Mouse (Mus musculus): ENCODE measurements at regions not wholly inside any gene's neighbourhood (a gene's known extent, or its start where the extent isn't known, plus 50 kb on each side); places are given as distances from the start of the nearest gene placed in this dataset.
A peak's percentile ranks its signal among the peaks of the same experiment; 100 is the strongest.

GRCm38 (mm10) chr16:76183556-76183955 is 161.5 kb upstream of the Samsn1 start:
- H3K9me3 ChIP-seq (ENCODE audit: low read depth, low read length), result no peaks in the 10 kb centered on the region
- H3K27ac ChIP-seq (ENCODE audit: low read depth), result no peak overlapping the region
- no peak for DNase-seq
- no peak overlapping the region for H3K4me2 ChIP-seq
- H3K36me3 ChIP-seq (ENCODE audit: insufficient read depth), result no peaks in the 10 kb centered on the region
- H3K27me3 ChIP-seq (ENCODE audit: insufficient read depth, low read length), result no peaks in the 10 kb centered on the region
- no peak for ATAC-seq (ENCODE audit: insufficient read depth)
- no peak overlapping the region for H3K4me3 ChIP-seq (ENCODE audit: low read depth, low read length)
- no peak for TF ChIP-seq CTCF (IDR thresholded peaks at IDR 0.05; ENCODE audit: low read depth)
- H3K9ac ChIP-seq, result no peak overlapping the region
- no peaks in the 10 kb centered on the region for H3K4me1 ChIP-seq (ENCODE audit: insufficient read depth)
- WGBS, result 84% methylated on average over 2 of the region's 2 CpGs

GRCm38 (mm10) chr16:76183105-76183504 is 161.0 kb upstream of the Samsn1 start:
- Histone ChIP-seq H3K4me2 (no peak overlapping the region), H3K9me3 (ENCODE audit: low read depth, low read length) (no peaks in the 10 kb centered on the region), H3K27ac (ENCODE audit: low read depth) (no peak overlapping the region), H3K9ac (no peak overlapping the region), H3K36me3 (ENCODE audit: insufficient read depth) (no peaks in the 10 kb centered on the region), H3K4me1 (ENCODE audit: insufficient read depth) (no peaks in the 10 kb centered on the region), H3K4me3 (ENCODE audit: low read depth, low read length) (no peak overlapping the region), H3K27me3 (ENCODE audit: insufficient read depth, low read length) (no peaks in the 10 kb centered on the region)
- ATAC-seq (ENCODE audit: insufficient read depth) (peak; percentile 17; the same call in 1 of the 2 replicates), DNase-seq (peak; percentile 61)
- TF ChIP-seq CTCF (IDR thresholded peaks at IDR 0.05; ENCODE audit: low read depth), result 0 out of 2 replicates have a peak, but pooled peaks have one; percentile 9
- 26% methylated on average over 3 of the region's 3 CpGs for WGBS

- 75% methylated on average over 3 of the region's 3 CpGs for WGBS
Observed at GRCm38 (mm10) chr16:76181596-76181995, 159.5 kb upstream of the Samsn1 start.

GRCm38 (mm10) chr16:76167651-76168050 is 145.6 kb upstream of the Samsn1 start:
- no peak for ATAC-seq (ENCODE audit: insufficient read depth)
- 67% methylated on average over 2 of the region's 2 CpGs for WGBS
- Histone ChIP-seq H3K27me3 (ENCODE audit: insufficient read depth, low read length) (no peaks in the 10 kb centered on the region), H3K4me2 (no peak overlapping the region), H3K36me3 (ENCODE audit: insufficient read depth) (no peaks in the 10 kb centered on the region), H3K27ac (ENCODE audit: low read depth) (no peak overlapping the region), H3K4me1 (ENCODE audit: insufficient read depth) (no peaks in the 10 kb centered on the region), H3K4me3 (ENCODE audit: low read depth, low read length) (no peak overlapping the region), H3K9me3 (ENCODE audit: low read depth, low read length) (no peaks in the 10 kb centered on the region), H3K9ac (no peak overlapping the region)
- DNase-seq, result no peak
- no peak for TF ChIP-seq CTCF (IDR thresholded peaks at IDR 0.05; ENCODE audit: low read depth)

More at GRCm38 (mm10) chr16:76181596-76181995, 159.5 kb upstream of the Samsn1 start:
- no peak for ATAC-seq (ENCODE audit: insufficient read depth)
- H3K27me3 ChIP-seq (ENCODE audit: insufficient read depth, low read length), result no peaks in the 10 kb centered on the region
- no peak overlapping the region for H3K4me3 ChIP-seq (ENCODE audit: low read depth, low read length)
- H3K9me3 ChIP-seq (ENCODE audit: low read depth, low read length), result no peaks in the 10 kb centered on the region
- no peak overlapping the region for H3K4me2 ChIP-seq
- no peak overlapping the region for H3K27ac ChIP-seq (ENCODE audit: low read depth)
- TF ChIP-seq CTCF (IDR thresholded peaks at IDR 0.05; ENCODE audit: low read depth), result no peak
- no peak overlapping the region for H3K9ac ChIP-seq
- no peaks in the 10 kb centered on the region for H3K4me1 ChIP-seq (ENCODE audit: insufficient read depth)
- no peaks in the 10 kb centered on the region for H3K36me3 ChIP-seq (ENCODE audit: insufficient read depth)
- no peak for DNase-seq

- H3K36me3 ChIP-seq (ENCODE audit: insufficient read depth), result no peaks in the 10 kb centered on the region
- H3K27ac ChIP-seq (ENCODE audit: low read depth), result no peak overlapping the region
- no peak overlapping the region for H3K4me2 ChIP-seq
- no peak overlapping the region for H3K4me3 ChIP-seq (ENCODE audit: low read depth, low read length)
- no peaks in the 10 kb centered on the region for H3K4me1 ChIP-seq (ENCODE audit: insufficient read depth)
- ATAC-seq (ENCODE audit: insufficient read depth) (no peak), DNase-seq (no peak)
- no peak for TF ChIP-seq CTCF (IDR thresholded peaks at IDR 0.05; ENCODE audit: low read depth)
- no peak overlapping the region for H3K9ac ChIP-seq
- H3K9me3 ChIP-seq (ENCODE audit: low read depth, low read length), result no peaks in the 10 kb centered on the region
- H3K27me3 ChIP-seq (ENCODE audit: insufficient read depth, low read length), result no peaks in the 10 kb centered on the region
- WGBS, result 86% methylated on average over 5 of the region's 5 CpGs
Observed at GRCm38 (mm10) chr16:76160879-76161278, 138.8 kb upstream of the Samsn1 start.

GRCm38 (mm10) chr16:76158585-76158984 is 136.5 kb upstream of the Samsn1 start:
- H3K27ac ChIP-seq (ENCODE audit: low read depth), result no peak overlapping the region
- H3K9ac ChIP-seq, result no peak overlapping the region
- 92% methylated on average over 7 of the region's 7 CpGs for WGBS
- no peaks in the 10 kb centered on the region for H3K9me3 ChIP-seq (ENCODE audit: low read depth, low read length)
- TF ChIP-seq CTCF (IDR thresholded peaks at IDR 0.05; ENCODE audit: low read depth), result no peak
- no peaks in the 10 kb centered on the region for H3K36me3 ChIP-seq (ENCODE audit: insufficient read depth)
- no peaks in the 10 kb centered on the region for H3K4me1 ChIP-seq (ENCODE audit: insufficient read depth)
- H3K4me2 ChIP-seq, result no peak overlapping the region
- H3K27me3 ChIP-seq (ENCODE audit: insufficient read depth, low read length), result no peaks in the 10 kb centered on the region
- H3K4me3 ChIP-seq (ENCODE audit: low read depth, low read length), result no peak overlapping the region
- DNase-seq (no peak), ATAC-seq (ENCODE audit: insufficient read depth) (no peak)

GRCm38 (mm10) chr16:76153766-76154525 is 131.9 kb upstream of the Samsn1 start:
- Histone ChIP-seq H3K4me2 (peak overlapping the region; percentile 3; the same call in 1 of the 2 replicates), H3K4me3 (ENCODE audit: low read depth, low read length) (no peak overlapping the region), H3K9ac (no peak overlapping the region), H3K36me3 (ENCODE audit: insufficient read depth) (no peaks in the 10 kb centered on the region), H3K27me3 (ENCODE audit: insufficient read depth, low read length) (no peaks in the 10 kb centered on the region), H3K9me3 (ENCODE audit: low read depth, low read length) (no peaks in the 10 kb centered on the region), H3K4me1 (ENCODE audit: insufficient read depth) (no peaks in the 10 kb centered on the region), H3K27ac (ENCODE audit: low read depth) (no peak overlapping the region)
- ATAC-seq (ENCODE audit: insufficient read depth) (peak; percentile 88), DNase-seq (peak; percentile 90)
- 52% methylated on average over 12 of the region's 12 CpGs for WGBS
- no peak for TF ChIP-seq CTCF (IDR thresholded peaks at IDR 0.05; ENCODE audit: low read depth)

All from lung, embryonic 14.5 days (tissue).